Mouse (Mus musculus) myocyte (in vitro differentiated cells): ENCODE measurements around the gene Gm8251. TPM values are rescaled to one million over a fixed set of nuclear protein-coding genes. Genes with fewer than 3 reads are reported as not detected.

Experiments used
- H3K27me3 ChIP-seq: one replicate; pipeline ENCODE4 v1.6.1; 2011; ENCODE audit not compliant: control insufficient read depth, insufficient read depth, insufficient read length
- H3K36me3 ChIP-seq: one replicate; pipeline ENCODE4 v1.6.1; 2011; ENCODE audit not compliant: control insufficient read depth, insufficient read depth
- H3K4me2 ChIP-seq: one replicate; pipeline ENCODE4 v1.6.1; 2011; ENCODE audit warnings: low read depth, control low read depth
- H3K4me3 ChIP-seq: one replicate; pipeline ENCODE4 v1.5.1; 2011; ENCODE audit warnings: mild to moderate bottlenecking, control low read depth, moderate library complexity
- H3K79me2 ChIP-seq: one replicate; pipeline ENCODE4 v1.6.1; 2011; ENCODE audit not compliant: control insufficient read depth, insufficient read depth
- H3ac ChIP-seq: one replicate; pipeline ENCODE4 v1.6.1; 2011; ENCODE audit not compliant: control insufficient read depth, insufficient read length
- CEBPB ChIP-seq: IDR thresholded peaks from 2 replicates; pipeline ENCODE4 v1.6.1; 2011; ENCODE audit warnings: mild to moderate bottlenecking, moderate library complexity; ENCODE audit not compliant: poor library complexity, insufficient read depth, severe bottlenecking
- E2F4 ChIP-seq: IDR thresholded peaks from one replicate; pipeline ENCODE4 v1.6.1; 2011; ENCODE audit warnings: mild to moderate bottlenecking, control low read depth, moderate library complexity; ENCODE audit not compliant: insufficient read depth
- MAX ChIP-seq: IDR thresholded peaks from one replicate; pipeline ENCODE4 v1.6.1; 2011; ENCODE audit warnings: low read depth, mild to moderate bottlenecking, control low read depth
- MYOD1 ChIP-seq, 3 experiments: IDR thresholded peaks; one replicate each; pipeline ENCODE4 v1.6.1; 2011; ENCODE audit warnings: control low read depth in 2 of 3, low read depth in 2 of 3, mild to moderate bottlenecking in 2 of 3, moderate library complexity in 1 of 3; ENCODE audit not compliant: insufficient read length in 2 of 3, control insufficient read depth in 1 of 3
- MYOG ChIP-seq, 3 experiments: IDR thresholded peaks; one replicate each; pipeline ENCODE4 v1.6.1; 2011; ENCODE audit warnings: control low read depth in 2 of 3, low read depth in 2 of 3, mild to moderate bottlenecking in 2 of 3; ENCODE audit not compliant: insufficient read length in 2 of 3, control insufficient read depth in 1 of 3, insufficient read depth in 1 of 3
- POLR2A ChIP-seq: IDR thresholded peaks from one replicate; pipeline ENCODE4 v1.6.1; 2011; ENCODE audit warnings: low read depth, mild to moderate bottlenecking, control low read depth, moderate library complexity; ENCODE audit not compliant: insufficient read length
- POLR2AphosphoS2 ChIP-seq: IDR thresholded peaks from one replicate; pipeline ENCODE4 v1.6.1; 2011; ENCODE audit warnings: low read depth, control low read depth; ENCODE audit not compliant: insufficient read length
- REST ChIP-seq: IDR thresholded peaks from one replicate; pipeline ENCODE4 v1.6.1; 2011; ENCODE audit warnings: mild to moderate bottlenecking, control low read depth, moderate library complexity; ENCODE audit not compliant: insufficient read depth, insufficient read length
- SRF ChIP-seq: IDR thresholded peaks from one replicate; pipeline ENCODE4 v1.6.1; 2011; ENCODE audit warnings: low read depth; ENCODE audit not compliant: control insufficient read depth, insufficient read length
- TCF12 ChIP-seq: IDR thresholded peaks from one replicate; pipeline ENCODE4 v1.6.1; 2011; ENCODE audit warnings: mild to moderate bottlenecking, control low read depth; ENCODE audit not compliant: poor library complexity, insufficient read depth, severe bottlenecking
- TCF3 ChIP-seq: IDR thresholded peaks from one replicate; pipeline ENCODE4 v1.6.1; 2011; ENCODE audit warnings: low read depth, control low read depth; ENCODE audit not compliant: insufficient read length
- USF1 ChIP-seq: IDR thresholded peaks from one replicate; pipeline ENCODE4 v1.6.1; 2011; ENCODE audit warnings: low read depth, mild to moderate bottlenecking, control low read depth, moderate library complexity
- polyA plus RNA-seq: library from polyadenylated mRNA; unstranded; fragments of >200 nt; fragmentation: generic; extraction: Trizol; gene quantifications from one replicate; pipeline ENCODE4 v1.2.1, GENCODE M21; 2012; ENCODE audit warnings: missing spikeins

Gene Gm8251
- not detected for polyA plus RNA-seq

GRCm38 (mm10) chr1:44061836-44062235 is at the start of gene Gm8251:
Gene Gm8251 (minus strand): TSS chr1:44061936.
- H3ac ChIP-seq, result no peak within 1 kb of the TSS
- H3K4me3 ChIP-seq, result no peak within 1 kb of the TSS
- H3K27me3 ChIP-seq, result no peaks in the 10 kb centered on the region
- TF ChIP-seq MYOD1 (IDR thresholded peaks at IDR 0.05; ENCODE audit: control insufficient read depth in 1 of 3, insufficient read length in 2 of 3, low read depth in 2 of 3) (no peak), SRF (no peak), TCF12 (no peak), CEBPB (no peak), POLR2AphosphoS2 (no peak), USF1 (no peak), MAX (no peak), REST (no peak), POLR2A (no peak)
- no peak within 1 kb of the TSS for H3K4me2 ChIP-seq
- H3K79me2 ChIP-seq, result no peaks in the 10 kb centered on the region
- H3K36me3 ChIP-seq, result no peaks in the 10 kb centered on the region

- TF ChIP-seq SRF (no peak), CEBPB (no peak), USF1 (no peak), TCF3 (no peak), POLR2A (no peak), MAX (no peak), TCF12 (no peak), MYOD1 (IDR thresholded peaks at IDR 0.05; ENCODE audit: control insufficient read depth in 1 of 3, insufficient read length in 2 of 3, low read depth in 2 of 3) (no peak), MYOG (IDR thresholded peaks at IDR 0.05; ENCODE audit: control insufficient read depth in 1 of 3, insufficient read depth in 1 of 3, insufficient read length in 2 of 3, low read depth in 2 of 3) (no peak)
Observed at GRCm38 (mm10) chr1:44102939-44103338, 41.2 kb upstream of the Gm8251 start.

DNA sequence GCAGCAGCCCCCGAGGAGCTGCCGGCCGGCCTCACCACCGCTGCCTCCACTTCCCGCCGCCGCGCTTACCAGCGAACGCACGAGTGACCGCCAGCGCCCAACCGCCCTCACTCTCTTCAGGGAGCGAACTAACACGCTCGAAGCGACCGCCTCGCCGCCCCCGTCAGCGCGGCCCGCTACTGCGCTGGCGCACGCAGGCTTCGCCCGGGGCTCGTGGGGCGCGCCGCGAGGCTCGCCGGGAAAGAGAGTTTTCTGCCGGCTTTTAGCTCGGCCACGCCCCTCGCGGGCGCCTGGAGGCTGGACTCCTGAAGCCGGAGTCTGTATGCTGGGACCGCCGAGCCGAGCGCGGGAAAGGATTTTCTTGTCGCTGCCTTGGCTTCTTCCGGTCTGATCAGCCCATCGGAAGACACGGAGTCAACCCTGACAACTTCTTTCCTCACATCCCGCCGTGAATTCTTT is 40.6 kb upstream of the Gm8251 start, which contains the start of gene Tex30:
Tex30 (minus strand) TSS at position 183 of the 459 bp plus-strand sequence.
- H3K36me3 ChIP-seq, result peaks cover 20% of the 10 kb centered on the region
- peaks cover 22% of the 10 kb centered on the region for H3K79me2 ChIP-seq
- peak within 1 kb of the TSS; percentile 82 for H3K4me2 ChIP-seq
- peak within 1 kb of the TSS; percentile 53 for H3K4me3 ChIP-seq
- no peak for TF ChIP-seq TCF3
- TF ChIP-seq MYOG (IDR thresholded peaks at IDR 0.05; ENCODE audit: control insufficient read depth in 1 of 3, insufficient read depth in 1 of 3, insufficient read length in 2 of 3, low read depth in 2 of 3), result no peak
- TF ChIP-seq POLR2A, result peak; percentile 93
- no peak for TF ChIP-seq SRF
- no peak for TF ChIP-seq MYOD1 (IDR thresholded peaks at IDR 0.05; ENCODE audit: control insufficient read depth in 1 of 3, insufficient read length in 2 of 3, low read depth in 2 of 3)
- no peak for TF ChIP-seq USF1
- TF ChIP-seq TCF12, result no peak
- TF ChIP-seq E2F4, result peak; percentile 82
- TF ChIP-seq REST, result peak; percentile 48
- TF ChIP-seq CEBPB, result no peak
- no peak for TF ChIP-seq MAX
- peak; percentile 69 for TF ChIP-seq POLR2AphosphoS2
- H3ac ChIP-seq, result peak within 1 kb of the TSS; percentile 57
- no peaks in the 10 kb centered on the region for H3K27me3 ChIP-seq

More at GRCm38 (mm10) chr1:44102939-44103338, 41.2 kb upstream of the Gm8251 start:
- H3ac ChIP-seq, result no peak overlapping the region
- H3K79me2 ChIP-seq, result peaks cover 19% of the 10 kb centered on the region
- peaks cover 24% of the 10 kb centered on the region for H3K36me3 ChIP-seq
- H3K4me2 ChIP-seq, result peak overlapping the region; percentile 82
- H3K27me3 ChIP-seq, result no peaks in the 10 kb centered on the region
- peak overlapping the region; percentile 53 for H3K4me3 ChIP-seq

DNA sequence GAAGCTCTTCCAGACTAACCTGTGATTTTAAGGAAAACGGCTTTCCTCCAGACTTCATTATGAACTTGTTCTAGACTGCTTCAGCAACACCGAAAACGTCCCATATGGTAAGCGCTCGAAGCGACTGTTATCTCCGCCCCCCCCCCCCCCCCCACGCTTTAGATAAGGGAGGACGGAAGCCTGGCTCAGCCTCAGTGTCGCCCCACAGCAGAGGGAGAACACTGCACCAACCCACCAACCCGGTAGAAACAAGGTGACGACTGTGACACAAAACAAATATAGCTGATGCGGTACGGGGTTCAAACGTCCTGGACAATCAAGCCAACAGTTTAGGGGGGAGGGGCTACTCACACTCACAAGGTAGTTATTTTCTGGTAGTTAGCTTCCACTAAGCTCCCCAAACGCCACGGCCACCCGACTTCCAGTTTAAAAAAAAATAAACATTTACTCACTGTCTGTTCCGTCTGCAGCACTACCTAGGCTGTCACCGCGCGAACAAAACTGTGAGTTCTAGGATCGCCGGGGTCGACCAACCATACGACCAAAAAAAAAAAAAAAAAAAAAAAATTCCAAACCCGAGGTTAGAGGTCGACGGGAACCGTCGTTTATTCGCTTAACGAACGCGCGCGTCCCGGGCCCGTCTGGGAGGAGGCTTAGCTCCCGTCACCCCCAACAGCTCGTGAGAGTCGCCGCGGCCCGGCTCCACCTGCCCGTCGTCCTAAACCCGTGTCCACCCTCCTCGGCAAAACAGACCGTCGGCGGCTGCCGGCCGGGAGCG is 39.9 kb upstream of the Gm8251 start:
- peak overlapping the region; percentile 65 for H3K4me2 ChIP-seq
- peaks cover 19% of the 10 kb centered on the region for H3K36me3 ChIP-seq
- H3K4me3 ChIP-seq, result peak overlapping the region; percentile 53
- no peaks in the 10 kb centered on the region for H3K27me3 ChIP-seq
- TF ChIP-seq E2F4 (no peak), POLR2A (no peak), MYOD1 (IDR thresholded peaks at IDR 0.05; ENCODE audit: control insufficient read depth in 1 of 3, insufficient read length in 2 of 3, low read depth in 2 of 3) (no peak)
- peaks cover 27% of the 10 kb centered on the region for H3K79me2 ChIP-seq
- H3ac ChIP-seq, result peak overlapping the region; percentile 57

GRCm38 (mm10) chr1:44064625-44065024 is 2.9 kb upstream of the Gm8251 start:
- no peaks in the 10 kb centered on the region for H3K27me3 ChIP-seq
- no peak overlapping the region for H3K4me3 ChIP-seq
- no peak overlapping the region for H3ac ChIP-seq
- TF ChIP-seq POLR2AphosphoS2, result no peak
- TF ChIP-seq MYOD1 (IDR thresholded peaks at IDR 0.05; ENCODE audit: control insufficient read depth in 1 of 3, insufficient read length in 2 of 3, low read depth in 2 of 3), result no peak
- no peaks in the 10 kb centered on the region for H3K79me2 ChIP-seq
- no peaks in the 10 kb centered on the region for H3K36me3 ChIP-seq
- no peak overlapping the region for H3K4me2 ChIP-seq
